Mouse (Mus musculus) heart, postnatal 10 days (tissue): ENCODE measurements around the gene Stac3. TPM values are rescaled to one million over a fixed set of nuclear protein-coding genes. Genes with fewer than 3 reads are reported as not detected.
A peak's percentile ranks its signal among the peaks of the same experiment; 100 is the strongest.

ENCODE experiments used
- DNase-seq, 2 experiments: peaks; one replicate each; pipeline ENCODE4 v3.0.0; 2021
- intact Hi-C: fragments of 180-260 bp; cut with DNase I; formaldehyde crosslinking; loops from one replicate; pipeline ENCODE4 v1.15.1; 2025
- total RNA-seq, 2 experiments: library from RNA; stranded (reverse); gene quantifications; 2 replicates each; pipeline ENCODE4 v1.2.3; 2021

Gene Stac3
- total RNA-seq = 1 to 10 TPM; 1.1 to 1.7 TPM

- no peak for DNase-seq
- intact Hi-C loops = no loop called here
Observed at GRCm38 (mm10) chr10:127500894-127501893, at the start of gene Stac3. TSS of gene Stac3 (plus strand) at chr10:127501686.

GRCm38 (mm10) chr10:127453701-127454100, 47.8 kb upstream of the Stac3 start:
- DNase-seq = no peak
- intact Hi-C loops = no loop called here

- intact Hi-C loops = no loop called here
- DNase-seq = no peak
Observed at GRCm38 (mm10) chr10:127462411-127463096, 38.9 kb upstream of the Stac3 start.

GRCm38 (mm10) chr10:127471281-127471988, 30.1 kb upstream of the Stac3 start:
- DNase-seq = peak; percentile 26 to 37
- intact Hi-C loops = no loop called here

- intact Hi-C loops = no loop called here
Observed at GRCm38 (mm10) chr10:127472722-127473121, 28.8 kb upstream of the Stac3 start.

GRCm38 (mm10) chr10:127475175-127475574, 26.3 kb upstream of the Stac3 start:
- intact Hi-C loops = no loop called here
- DNase-seq = no peak

More at GRCm38 (mm10) chr10:127472722-127473121, 28.8 kb upstream of the Stac3 start:
- DNase-seq = no peak

- intact Hi-C loops = no loop called here
Observed at GRCm38 (mm10) chr10:127476541-127476940, 24.9 kb upstream of the Stac3 start.

GRCm38 (mm10) chr10:127477301-127477700, 24.2 kb upstream of the Stac3 start:
- no peak for DNase-seq
- intact Hi-C loops = no loop called here

More at GRCm38 (mm10) chr10:127476541-127476940, 24.9 kb upstream of the Stac3 start:
- DNase-seq = no peak

- intact Hi-C loops = no loop called here
- DNase-seq = peak; percentile 37 to 45
Observed at GRCm38 (mm10) chr10:127479131-127479530, 22.4 kb upstream of the Stac3 start.

- DNase-seq = peak; percentile 63 to 65
- intact Hi-C loops = no loop called here
Observed at GRCm38 (mm10) chr10:127480833-127481813, 20.4 kb upstream of the Stac3 start.

GRCm38 (mm10) chr10:127485235-127485634, 16.3 kb upstream of the Stac3 start:
- no peak for DNase-seq

GRCm38 (mm10) chr10:127488856-127489255, 12.6 kb upstream of the Stac3 start:
- intact Hi-C loops = no loop called here
- DNase-seq = no peak

More at GRCm38 (mm10) chr10:127485235-127485634, 16.3 kb upstream of the Stac3 start:
- intact Hi-C loops = no loop called here

GRCm38 (mm10) chr10:127490160-127491127, 11.0 kb upstream of the Stac3 start:
- intact Hi-C loops = no loop called here
- DNase-seq = no peak

GRCm38 (mm10) chr10:127491128-127491512, 10.4 kb upstream of the Stac3 start:
- intact Hi-C loops = no loop called here
- DNase-seq = no peak

GRCm38 (mm10) chr10:127492118-127492517, 9.4 kb upstream of the Stac3 start:
- no peak for DNase-seq
- intact Hi-C loops = no loop called here

- no peak for DNase-seq
- intact Hi-C loops = no loop called here
Observed at GRCm38 (mm10) chr10:127496156-127496555, 5.3 kb upstream of the Stac3 start.

GRCm38 (mm10) chr10:127499516-127499915, 2.0 kb upstream of the Stac3 start:
- DNase-seq = no peak
- intact Hi-C loops = no loop called here

- DNase-seq = no peak
- intact Hi-C loops = no loop called here
Observed at GRCm38 (mm10) chr10:127500042-127500441, 1.4 kb upstream of the Stac3 start.
